ENCODE assay signal across 10 mouse cellular contexts in the genomic region with DNA sequence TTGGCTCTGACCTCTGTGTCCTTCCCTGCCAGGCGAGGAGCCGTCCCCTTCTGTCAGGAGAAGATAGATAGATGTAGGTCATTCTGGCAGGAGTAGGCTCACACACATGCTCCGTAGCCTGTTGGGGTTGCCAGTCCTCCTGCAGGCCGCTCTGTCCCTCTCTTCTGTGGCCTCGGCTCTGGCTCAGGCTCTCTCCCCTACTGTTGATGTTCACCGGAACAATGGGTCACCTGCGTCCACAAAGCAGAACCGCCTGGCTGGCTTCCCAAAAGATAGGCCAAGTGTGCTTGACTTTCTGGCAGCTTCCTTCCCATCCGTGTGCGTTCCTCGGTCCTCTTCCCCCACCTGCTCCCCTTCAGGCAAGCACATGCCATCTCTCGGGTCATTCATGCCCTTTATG. TPM values are rescaled to one million over a fixed set of nuclear protein-coding genes. Genes with fewer than 3 reads are reported as not detected.
A peak's percentile ranks its signal among the peaks of the same experiment; 100 is the strongest.
DNase-seq lines count a peak whose midpoint lies in the region; ATAC-seq lines count a peak whose summit lies in the region.
"Had no signal": no experiment of that assay in that cellular context is flagged by ENCODE, and none has a peak within 500 bp of the region (broad histone marks: within the 10 kb centered on the region; RNA-seq: fewer than 3 reads in every experiment).

No protein-coding gene starts in this region.

- no peak overlapping the region for H3K4me3 ChIP-seq in heart, embryonic 16.5 days (ENCODE audit: low read length)
- H3K4me3 ChIP-seq: limb, embryonic 12.5 days had no signal

- peak; percentile 31 to 32 for DNase-seq in layer of hippocampus, postnatal 14 days (ENCODE audit: low spot score in 2 of 2)
- no peak for DNase-seq in layer of hippocampus, postnatal 36 days
- DNase-seq in cerebellum, adult 11-12 months, result peak; percentile 99
- peak; percentile 70 for DNase-seq in lung, postnatal 10 days
- DNase-seq in left cerebral cortex, postnatal 25 days (ENCODE audit: low spot score in 2 of 2), result no peak
- DNase-seq in layer of hippocampus, adult 9-10 months (ENCODE audit: low spot score), result no peak

- 23% methylated on average over 12 of the region's 12 CpGs for WGBS in heart, embryonic 16.5 days

- intact Hi-C loops in left cerebral cortex, postnatal 25 days (cut with DNase I), result no loop called here

- peak; percentile 59; the same call in 1 of the 2 replicates for ATAC-seq in heart, embryonic 16.5 days (replicated peaks; ENCODE audit: extremely low read depth, insufficient read depth, low FRiP score)
- no peak for ATAC-seq in monocyte, adult 5-6 weeks (replicated peaks; ENCODE audit: insufficient number of reproducible peaks, low FRiP score, low TSS enrichment, poor library complexity, severe bottlenecking)

- no peak overlapping the region for H3K4me2 ChIP-seq in heart, embryonic 16.5 days (ENCODE audit: low read depth, low read length)
- H3K4me2 ChIP-seq: limb, embryonic 12.5 days had no signal

- H3K27ac ChIP-seq in heart, embryonic 16.5 days (ENCODE audit: low read length), result peak overlapping the region; percentile 62
- H3K27ac ChIP-seq: limb, embryonic 12.5 days had no signal

- no peaks in the 10 kb centered on the region for H3K27me3 ChIP-seq in heart, embryonic 16.5 days (ENCODE audit: control insufficient read depth, insufficient read depth, low read length)
- H3K27me3 ChIP-seq: limb, embryonic 12.5 days had no signal

- H3K9me3 ChIP-seq in heart, embryonic 16.5 days (replicated peaks; ENCODE audit: control insufficient read depth, low read length), result no peaks in the 10 kb centered on the region
- H3K9me3 ChIP-seq: G1E; limb, embryonic 12.5 days had no signal

- 0 out of 2 replicates have a peak overlapping the region, but pooled peaks have one; percentile 2 for H3K9ac ChIP-seq in heart, embryonic 16.5 days (ENCODE audit: low read length)
- H3K9ac ChIP-seq: limb, embryonic 12.5 days had no signal

- H3K36me3 ChIP-seq in heart, embryonic 16.5 days (ENCODE audit: control insufficient read depth, insufficient read depth), result peaks cover 44% of the 10 kb centered on the region

- peaks cover 21% of the 10 kb centered on the region for H3K4me1 ChIP-seq in heart, embryonic 16.5 days (ENCODE audit: control insufficient read depth, insufficient read depth, low read length)
- H3K4me1 ChIP-seq: limb, embryonic 12.5 days had no signal

RNA-seq across cellular contexts. Expression of gene Frmd6, which starts 56.0 kb away (rescaled TPM):
- total RNA-seq in layer of hippocampus, postnatal 14 days (2021), result 10 to 100 TPM; 13.3 to 14.2 TPM
- 10 to 100 TPM; 20.7 to 20.9 TPM for total RNA-seq in layer of hippocampus, postnatal 36 days (2021)
- 25.7 and 27.7 TPM in 2 replicates for polyA plus RNA-seq in heart, embryonic 16.5 days (2015; fragmentation: Nextera tagmentation; extraction: Ambion mirVana)
- 1.8 to 6.5 TPM (median 5.8 TPM) in 3 replicates for total RNA-seq in monocyte, adult 5-6 weeks (2017)
- 10 to 100 TPM; 34.9 to 40.8 TPM for total RNA-seq in left cerebral cortex, postnatal 25 days (2021)

RNA-seq across cellular contexts. Expression of gene Actr10, which starts 56.3 kb away (rescaled TPM):
- total RNA-seq in layer of hippocampus, postnatal 14 days (2021), result 100 to 1,000 TPM; 168 to 172 TPM
- total RNA-seq in layer of hippocampus, postnatal 36 days (2021), result 100 to 1,000 TPM; 162 to 168 TPM
- polyA plus RNA-seq in heart, embryonic 16.5 days (2015; fragmentation: Nextera tagmentation; extraction: Ambion mirVana), result 184 and 186 TPM in 2 replicates
- total RNA-seq in monocyte, adult 5-6 weeks (2017), result 46.0 to 74.1 TPM (median 73.9 TPM) in 3 replicates
- total RNA-seq in left cerebral cortex, postnatal 25 days (2021), result 100 to 1,000 TPM; 171 to 190 TPM

Comparison
In these comparisons a context has a peak if more than half of its experiments do, and no peak if none do; other contexts are left out.
1. DNase-seq: peak in layer of hippocampus, postnatal 14 days (2 of 2), cerebellum, adult 11-12 months (single experiment) and lung, postnatal 10 days (single experiment); none in layer of hippocampus, postnatal 36 days (0 of 2), left cerebral cortex, postnatal 25 days (0 of 2) and layer of hippocampus, adult 9-10 months (single experiment).